Mouse (Mus musculus): ENCODE data around the gene Prps1.
"Not testable (repeated sequence)": the region's sequence is repeated elsewhere in the genome, so short reads cannot be mapped to it uniquely, and the experiment has no call there.

- TF ChIP-seq CTCF, EP300 (IDR thresholded peaks at IDR 0.05): not testable (repeated sequence)
These were observed 42.0 kb downstream of the Prps1 start for GRCm38 (mm10) chrX:140498431-140498830.
